Mouse (Mus musculus) CH12.LX (cell line): Measurements from ENCODE around the gene Smpdl3a.

Experiments
- BHLHE40 ChIP-seq: IDR thresholded peaks from 2 replicates; pipeline ENCODE4 v1.6.1; 2011; ENCODE audit warnings: mild to moderate bottlenecking, low read depth, low read length, improper control_type of control experiment
- CHD2 ChIP-seq: IDR thresholded peaks from 2 replicates; pipeline ENCODE4 v1.6.1; 2011; ENCODE audit warnings: low read length, improper control_type of control experiment
- CTCF ChIP-seq, 2 experiments: IDR thresholded peaks in 1 of 2; conservative IDR thresholded peaks in 1 of 2; 2 replicates each; pipeline ENCODE4 v1.5.1; 2011 to 2012; ENCODE audit warnings: low read depth in 2 of 2, low read length in 2 of 2, improper control_type of control experiment in 1 of 2, inconsistent platforms in 1 of 2, mild to moderate bottlenecking in 1 of 2, moderate library complexity in 1 of 2
- EP300 ChIP-seq: IDR thresholded peaks from 2 replicates; pipeline ENCODE4 v1.6.1; 2011; ENCODE audit warnings: low read length, improper control_type of control experiment
- POLR2A ChIP-seq: IDR thresholded peaks from 2 replicates; pipeline ENCODE4 v1.6.1; 2011; ENCODE audit warnings: low read depth, mild to moderate bottlenecking, improper control_type of control experiment, low read length
- TCF12 ChIP-seq: IDR thresholded peaks from 2 replicates; pipeline ENCODE4 v1.6.1; 2014; ENCODE audit warnings: low read depth, mild to moderate bottlenecking, inconsistent platforms, low read length, improper control_type of control experiment

DNA sequence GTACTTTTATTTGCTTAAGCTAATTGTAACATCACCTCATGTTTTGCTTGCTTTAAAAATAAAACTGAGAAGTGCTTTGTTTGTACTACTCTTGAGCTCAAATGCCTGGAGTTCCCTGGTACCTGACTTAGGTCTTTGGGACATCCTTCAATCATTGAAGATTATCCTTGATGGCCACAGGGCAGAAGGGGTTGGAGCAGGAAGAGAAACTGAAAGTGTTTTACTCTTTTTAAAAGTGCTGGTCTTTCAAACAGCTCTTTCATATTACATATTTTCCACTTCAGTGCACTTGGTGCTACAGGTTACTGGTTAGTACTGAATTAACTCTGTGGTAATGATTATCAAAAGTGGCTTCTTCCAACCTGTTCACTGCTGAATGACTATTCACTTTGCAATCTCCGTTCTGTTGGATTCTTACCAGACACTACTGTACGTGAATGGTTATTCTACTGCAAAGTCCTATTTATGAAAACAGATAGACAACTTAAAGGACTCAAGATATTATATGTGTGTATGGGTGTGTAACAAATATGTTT lies 38.9 kb upstream of the Smpdl3a start:
- TF ChIP-seq BHLHE40 (no peak), CTCF (conservative IDR thresholded peaks at IDR 0.05 in 1 of 2, IDR thresholded peaks at IDR 0.05 in 1 of 2; ENCODE audit: low read depth in 2 of 2, low read length in 2 of 2) (no peak), TCF12 (no peak), POLR2A (no peak), EP300 (no peak), CHD2 (no peak)
